Mouse (Mus musculus) embryonic fibroblast, embryonic 13.5 days (primary cell): ENCODE results near the gene Cdh23. TPM values are rescaled to one million over a fixed set of nuclear protein-coding genes. Genes with fewer than 3 reads are reported as not detected.

Experiments used
- H3K27ac ChIP-seq: 2 replicates; pipeline ENCODE4 v1.5.1; 2012; ENCODE audit warnings: low read length, control low read depth, inconsistent platforms; ENCODE audit not compliant: insufficient read depth
- H3K4me1 ChIP-seq: 2 replicates; pipeline ENCODE4 v1.6.1; 2011; ENCODE audit warnings: low read length; ENCODE audit not compliant: control insufficient read depth, insufficient read depth
- H3K4me3 ChIP-seq: 2 replicates; pipeline ENCODE4 v1.5.1; 2011; ENCODE audit warnings: mild to moderate bottlenecking, control low read depth, low read length; ENCODE audit not compliant: insufficient read depth
- CTCF ChIP-seq: IDR thresholded peaks from 2 replicates; pipeline ENCODE4 v1.5.1; 2011; ENCODE audit warnings: mild to moderate bottlenecking, control low read depth, low read length, moderate library complexity, borderline replicate concordance; ENCODE audit not compliant: insufficient read depth
- POLR2A ChIP-seq: IDR thresholded peaks from 2 replicates; pipeline ENCODE4 v1.6.1; 2011; ENCODE audit warnings: low read depth, mild to moderate bottlenecking, control low read depth, low read length, moderate library complexity
- polyA plus RNA-seq: library from polyadenylated mRNA; stranded (reverse); fragments of >200 nt; gene quantifications from 2 replicates; pipeline ENCODE4 v1.2.4, GENCODE M21; 2011; ENCODE audit warnings: low read depth; ENCODE audit not compliant: missing spikeins, insufficient read length

Cdh23 gene
- polyA plus RNA-seq, 1 experiment = 0.86 TPM

- Histone ChIP-seq H3K4me1 (no peaks in the 10 kb centered on the region), H3K4me3 (no peak overlapping the region), H3K27ac (no peak overlapping the region)
- TF ChIP-seq CTCF (no peak), POLR2A (no peak)
Measured at GRCm38 (mm10) chr10:60373543-60373936, 322.8 kb downstream of the Cdh23 start.

DNA sequence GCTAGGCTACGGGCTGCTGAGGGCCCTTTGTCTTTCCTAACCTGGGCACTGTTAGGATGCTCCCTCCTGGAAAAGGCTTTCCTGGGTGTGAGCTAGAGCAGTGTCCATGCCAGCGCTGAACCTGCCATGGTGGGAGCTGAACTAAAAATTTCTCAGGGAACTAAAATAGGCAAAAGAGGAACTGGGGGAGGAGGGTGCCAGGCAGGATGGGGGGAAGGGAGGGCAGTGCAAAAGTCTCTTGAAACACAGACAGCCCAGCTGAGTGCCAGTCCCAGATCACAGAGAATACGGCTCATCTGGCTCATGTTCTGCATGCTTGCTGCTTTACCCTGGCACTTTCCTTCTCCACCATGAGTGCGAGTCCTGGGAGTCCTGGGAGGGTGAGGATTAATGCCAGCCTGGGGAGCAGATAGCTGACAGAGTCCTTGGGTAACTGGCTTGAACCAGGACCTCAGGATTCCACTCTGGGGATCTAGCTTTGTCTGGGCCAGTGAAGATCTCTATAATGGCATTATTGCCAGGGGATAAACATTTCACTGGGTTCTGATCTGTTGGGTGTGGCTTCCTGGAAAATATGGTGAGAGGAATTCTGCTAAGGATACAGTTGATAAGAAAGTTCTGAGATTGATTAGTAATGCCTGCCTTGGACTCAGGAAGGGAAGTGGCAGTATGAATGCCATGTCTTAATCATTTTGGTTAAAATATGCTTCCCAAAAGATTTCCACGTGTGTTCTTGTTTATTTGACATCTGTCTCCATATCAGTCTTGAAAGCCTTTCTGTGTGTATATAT, 324.5 kb downstream of the Cdh23 start:
- H3K27ac ChIP-seq = no peak overlapping the region
- TF ChIP-seq CTCF (no peak), POLR2A (no peak)
- H3K4me3 ChIP-seq = no peak overlapping the region
- H3K4me1 ChIP-seq = no peaks in the 10 kb centered on the region

- H3K27ac ChIP-seq = no peak overlapping the region
Measured at GRCm38 (mm10) chr10:60370601-60371061, 325.7 kb downstream of the Cdh23 start.

DNA sequence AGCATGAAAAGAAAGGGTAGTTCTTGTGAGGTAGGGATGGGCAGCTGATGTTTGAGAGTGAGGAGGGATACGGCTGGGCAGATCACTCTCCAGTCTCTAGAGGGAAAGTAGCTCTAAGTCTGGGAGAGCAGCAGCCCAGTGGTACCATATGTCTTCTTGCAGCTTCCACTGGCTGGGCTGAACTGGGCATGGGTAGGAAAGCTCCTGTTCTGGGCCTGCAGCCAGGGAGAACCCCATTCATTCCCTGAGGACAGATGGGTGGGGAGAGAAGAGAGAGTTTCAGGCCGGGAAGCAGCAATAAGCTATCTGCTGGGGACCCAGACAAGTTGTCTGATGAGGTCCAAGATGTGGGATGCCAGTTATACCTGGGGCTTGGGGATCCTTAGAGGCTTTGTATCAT, 326.2 kb downstream of the Cdh23 start:
- no peak overlapping the region for H3K4me3 ChIP-seq
- H3K4me1 ChIP-seq = no peaks in the 10 kb centered on the region
- no peak overlapping the region for H3K27ac ChIP-seq
- TF ChIP-seq POLR2A = no peak
- TF ChIP-seq CTCF = no peak

More at GRCm38 (mm10) chr10:60370601-60371061, 325.7 kb downstream of the Cdh23 start:
- TF ChIP-seq POLR2A (no peak), CTCF (no peak)
- Histone ChIP-seq H3K4me1 (no peaks in the 10 kb centered on the region), H3K4me3 (no peak overlapping the region)

- no peak overlapping the region for H3K4me3 ChIP-seq
Measured at GRCm38 (mm10) chr10:60369405-60369804, 326.9 kb downstream of the Cdh23 start.

GRCm38 (mm10) chr10:60367904-60368303, 328.4 kb downstream of the Cdh23 start:
- no peaks in the 10 kb centered on the region for H3K4me1 ChIP-seq
- TF ChIP-seq POLR2A = no peak
- no peak for TF ChIP-seq CTCF
- no peak overlapping the region for H3K27ac ChIP-seq
- no peak overlapping the region for H3K4me3 ChIP-seq

More at GRCm38 (mm10) chr10:60369405-60369804, 326.9 kb downstream of the Cdh23 start:
- H3K4me1 ChIP-seq = no peaks in the 10 kb centered on the region
- TF ChIP-seq POLR2A = no peak
- TF ChIP-seq CTCF = no peak
- no peak overlapping the region for H3K27ac ChIP-seq

GRCm38 (mm10) chr10:60367145-60367544, 329.1 kb downstream of the Cdh23 start:
- no peak for TF ChIP-seq POLR2A
- no peak for TF ChIP-seq CTCF
- H3K4me3 ChIP-seq = no peak overlapping the region
- no peaks in the 10 kb centered on the region for H3K4me1 ChIP-seq
- no peak overlapping the region for H3K27ac ChIP-seq

DNA sequence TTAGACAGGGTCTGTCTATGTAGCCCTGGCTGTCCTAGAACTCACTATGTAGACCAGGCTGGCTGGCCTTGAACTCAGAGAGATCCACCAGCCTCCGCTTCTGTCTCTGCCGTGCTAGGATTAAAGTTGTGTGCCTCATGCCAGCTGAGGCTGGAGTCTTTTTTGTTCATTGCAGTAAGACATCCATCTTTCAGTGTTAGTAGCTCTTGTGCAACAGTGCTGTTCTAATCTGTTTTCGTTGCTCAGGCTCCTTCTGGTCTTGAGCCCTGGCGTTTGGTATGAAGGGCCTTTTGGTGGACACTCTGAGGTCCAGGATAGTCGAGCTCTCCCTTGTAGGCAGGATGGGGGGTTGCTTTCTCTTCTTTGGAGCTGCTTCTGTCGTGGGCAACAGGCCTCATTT, 332.9 kb downstream of the Cdh23 start:
- H3K4me3 ChIP-seq = no peak overlapping the region
- no peak overlapping the region for H3K27ac ChIP-seq
- H3K4me1 ChIP-seq = no peaks in the 10 kb centered on the region
- TF ChIP-seq POLR2A = no peak
- TF ChIP-seq CTCF = no peak

- TF ChIP-seq POLR2A (no peak), CTCF (no peak)
- Histone ChIP-seq H3K4me1 (no peaks in the 10 kb centered on the region), H3K4me3 (no peak overlapping the region), H3K27ac (no peak overlapping the region)
Measured at GRCm38 (mm10) chr10:60362310-60362628, 334.0 kb downstream of the Cdh23 start.

DNA sequence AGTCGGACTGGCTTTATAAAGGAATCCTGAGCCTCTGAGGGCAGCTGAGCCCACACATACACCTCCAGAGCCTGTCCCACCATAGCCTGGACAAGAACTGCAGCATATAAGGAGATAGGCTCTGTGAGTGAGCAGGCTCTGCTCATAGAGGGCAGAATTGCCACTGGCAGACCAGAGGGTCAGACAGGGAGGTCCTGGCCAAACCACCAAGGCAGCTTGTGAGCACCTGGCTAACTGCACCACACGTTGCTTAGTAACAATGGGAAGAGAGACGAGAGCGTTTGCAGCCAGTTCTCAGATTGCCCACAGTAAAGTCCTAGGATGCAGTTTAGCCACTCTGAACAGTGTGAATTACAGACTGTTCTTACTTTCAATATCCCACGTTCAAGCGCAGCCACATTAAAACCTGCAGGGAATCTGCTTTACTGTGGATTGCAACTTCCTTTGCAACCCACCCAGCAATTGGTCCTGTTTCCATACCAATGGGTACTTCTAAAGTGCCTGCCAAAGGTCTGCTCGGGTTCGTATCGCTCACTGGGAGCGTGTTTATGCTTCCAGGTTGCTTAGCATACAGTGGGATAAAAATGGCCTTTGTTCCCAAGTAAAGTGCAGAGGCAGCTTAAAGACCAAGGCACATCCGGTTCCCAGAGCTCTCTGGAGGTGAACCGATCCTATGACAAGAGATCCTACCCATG, 334.5 kb downstream of the Cdh23 start:
- H3K4me3 ChIP-seq = no peak overlapping the region
- H3K27ac ChIP-seq = no peak overlapping the region
- TF ChIP-seq POLR2A = no peak
- TF ChIP-seq CTCF = no peak
- H3K4me1 ChIP-seq = no peaks in the 10 kb centered on the region
